Mouse (Mus musculus) myocyte (in vitro differentiated cells): ENCODE results near the gene Esrrg. TPM values are rescaled to one million over a fixed set of nuclear protein-coding genes. Genes with fewer than 3 reads are reported as not detected.

Experiments used
- H3K27me3 ChIP-seq: one replicate; pipeline ENCODE4 v1.6.1; 2011; ENCODE audit not compliant: control insufficient read depth, insufficient read depth, insufficient read length
- H3K36me3 ChIP-seq: one replicate; pipeline ENCODE4 v1.6.1; 2011; ENCODE audit not compliant: control insufficient read depth, insufficient read depth
- H3K4me2 ChIP-seq: one replicate; pipeline ENCODE4 v1.6.1; 2011; ENCODE audit warnings: low read depth, control low read depth
- H3K4me3 ChIP-seq: one replicate; pipeline ENCODE4 v1.5.1; 2011; ENCODE audit warnings: mild to moderate bottlenecking, control low read depth, moderate library complexity
- H3K79me2 ChIP-seq: one replicate; pipeline ENCODE4 v1.6.1; 2011; ENCODE audit not compliant: control insufficient read depth, insufficient read depth
- H3ac ChIP-seq: one replicate; pipeline ENCODE4 v1.6.1; 2011; ENCODE audit not compliant: control insufficient read depth, insufficient read length
- CEBPB ChIP-seq: IDR thresholded peaks from 2 replicates; pipeline ENCODE4 v1.6.1; 2011; ENCODE audit warnings: mild to moderate bottlenecking, moderate library complexity; ENCODE audit not compliant: poor library complexity, insufficient read depth, severe bottlenecking
- E2F4 ChIP-seq: IDR thresholded peaks from one replicate; pipeline ENCODE4 v1.6.1; 2011; ENCODE audit warnings: mild to moderate bottlenecking, control low read depth, moderate library complexity; ENCODE audit not compliant: insufficient read depth
- MAX ChIP-seq: IDR thresholded peaks from one replicate; pipeline ENCODE4 v1.6.1; 2011; ENCODE audit warnings: low read depth, mild to moderate bottlenecking, control low read depth
- MYOD1 ChIP-seq, 3 experiments: IDR thresholded peaks; one replicate each; pipeline ENCODE4 v1.6.1; 2011; ENCODE audit warnings: control low read depth in 2 of 3, low read depth in 2 of 3, mild to moderate bottlenecking in 2 of 3, moderate library complexity in 1 of 3; ENCODE audit not compliant: insufficient read length in 2 of 3, control insufficient read depth in 1 of 3
- MYOG ChIP-seq, 3 experiments: IDR thresholded peaks; one replicate each; pipeline ENCODE4 v1.6.1; 2011; ENCODE audit warnings: control low read depth in 2 of 3, low read depth in 2 of 3, mild to moderate bottlenecking in 2 of 3; ENCODE audit not compliant: insufficient read length in 2 of 3, control insufficient read depth in 1 of 3, insufficient read depth in 1 of 3
- POLR2A ChIP-seq: IDR thresholded peaks from one replicate; pipeline ENCODE4 v1.6.1; 2011; ENCODE audit warnings: low read depth, mild to moderate bottlenecking, control low read depth, moderate library complexity; ENCODE audit not compliant: insufficient read length
- POLR2AphosphoS2 ChIP-seq: IDR thresholded peaks from one replicate; pipeline ENCODE4 v1.6.1; 2011; ENCODE audit warnings: low read depth, control low read depth; ENCODE audit not compliant: insufficient read length
- REST ChIP-seq: IDR thresholded peaks from one replicate; pipeline ENCODE4 v1.6.1; 2011; ENCODE audit warnings: mild to moderate bottlenecking, control low read depth, moderate library complexity; ENCODE audit not compliant: insufficient read depth, insufficient read length
- SRF ChIP-seq: IDR thresholded peaks from one replicate; pipeline ENCODE4 v1.6.1; 2011; ENCODE audit warnings: low read depth; ENCODE audit not compliant: control insufficient read depth, insufficient read length
- TCF12 ChIP-seq: IDR thresholded peaks from one replicate; pipeline ENCODE4 v1.6.1; 2011; ENCODE audit warnings: mild to moderate bottlenecking, control low read depth; ENCODE audit not compliant: poor library complexity, insufficient read depth, severe bottlenecking
- TCF3 ChIP-seq: IDR thresholded peaks from one replicate; pipeline ENCODE4 v1.6.1; 2011; ENCODE audit warnings: low read depth, control low read depth; ENCODE audit not compliant: insufficient read length
- USF1 ChIP-seq: IDR thresholded peaks from one replicate; pipeline ENCODE4 v1.6.1; 2011; ENCODE audit warnings: low read depth, mild to moderate bottlenecking, control low read depth, moderate library complexity
- polyA plus RNA-seq: library from polyadenylated mRNA; unstranded; fragments of >200 nt; fragmentation: generic; extraction: Trizol; gene quantifications from one replicate; pipeline ENCODE4 v1.2.1, GENCODE M21; 2012; ENCODE audit warnings: missing spikeins

Gene Esrrg
- polyA plus RNA-seq, 1 experiment = 0.20 TPM

DNA sequence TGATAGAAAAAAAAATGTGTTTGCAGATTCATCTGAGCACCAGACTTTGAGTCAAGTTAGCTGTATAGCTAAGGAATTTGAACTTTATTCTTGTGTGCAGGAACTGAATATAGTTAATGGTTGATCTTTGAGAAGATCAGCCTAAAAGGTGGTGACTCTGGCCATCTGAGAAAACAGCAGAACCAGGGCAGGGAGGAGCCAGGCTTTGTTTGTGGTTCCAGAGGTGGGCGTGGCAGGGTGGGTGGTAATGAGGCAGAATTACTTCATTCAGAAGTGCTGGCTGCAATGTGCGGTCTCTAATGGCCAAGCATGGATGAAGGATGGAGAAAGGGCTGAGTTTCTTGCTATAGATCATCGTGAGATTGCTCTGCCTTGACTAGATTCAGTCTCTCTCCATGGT is 224.3 kb downstream of the Esrrg start:
- no peaks in the 10 kb centered on the region for H3K27me3 ChIP-seq
- no peaks in the 10 kb centered on the region for H3K36me3 ChIP-seq
- H3K4me2 ChIP-seq = peak overlapping the region; percentile 39
- no peak for TF ChIP-seq MYOD1 (IDR thresholded peaks at IDR 0.05; ENCODE audit: control insufficient read depth in 1 of 3, insufficient read length in 2 of 3, low read depth in 2 of 3)
- no peak for TF ChIP-seq TCF12
- TF ChIP-seq REST = no peak
- TF ChIP-seq CEBPB = no peak
- no peak for TF ChIP-seq TCF3
- TF ChIP-seq POLR2AphosphoS2 = no peak
- TF ChIP-seq USF1 = no peak
- no peak for TF ChIP-seq E2F4
- TF ChIP-seq MYOG (IDR thresholded peaks at IDR 0.05; ENCODE audit: control insufficient read depth in 1 of 3, insufficient read depth in 1 of 3, insufficient read length in 2 of 3, low read depth in 2 of 3) = no peak
- no peak for TF ChIP-seq POLR2A
- TF ChIP-seq MAX = no peak
- no peak for TF ChIP-seq SRF
- H3K4me3 ChIP-seq = no peak overlapping the region
- no peaks in the 10 kb centered on the region for H3K79me2 ChIP-seq
- no peak overlapping the region for H3ac ChIP-seq

DNA sequence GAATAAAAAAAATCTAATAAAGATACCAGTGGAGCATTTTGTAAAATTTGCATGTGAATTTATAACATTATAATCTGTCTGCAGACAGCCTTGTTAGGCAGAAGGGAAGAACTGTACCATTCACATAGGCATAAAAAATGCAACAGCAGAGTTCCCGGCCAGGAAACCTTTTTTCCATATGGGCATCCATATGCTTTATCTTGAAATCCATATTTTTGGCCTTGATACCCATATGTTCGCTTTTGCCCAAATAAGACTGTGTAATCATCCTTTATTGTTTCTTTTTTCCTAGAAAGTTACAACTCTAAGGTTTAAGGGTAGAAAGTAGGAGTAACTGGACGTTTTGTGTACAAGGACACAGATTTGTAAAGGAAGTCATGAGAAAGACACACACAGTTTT is 226.0 kb downstream of the Esrrg start:
- H3ac ChIP-seq = no peak overlapping the region

DNA sequence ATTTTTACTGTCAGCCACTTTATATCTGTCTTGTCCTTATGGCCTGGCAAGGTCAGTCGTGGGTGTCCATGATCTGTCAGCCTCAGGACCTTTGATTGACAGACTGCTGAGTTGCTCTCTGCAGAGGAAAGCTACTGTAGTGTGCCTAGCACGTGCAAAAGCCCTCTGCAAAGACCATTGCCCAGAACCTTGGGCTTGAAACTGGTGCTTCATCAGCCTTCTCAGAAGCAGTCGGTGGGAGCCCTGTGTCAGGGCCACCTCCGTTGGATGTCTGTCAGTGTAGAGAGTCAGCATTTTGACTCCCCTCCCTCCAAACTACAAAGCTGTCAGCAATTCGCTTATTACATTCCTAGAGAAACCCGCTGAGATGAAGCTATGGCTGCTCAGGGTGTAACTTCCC is 227.8 kb downstream of the Esrrg start:
- no peak for TF ChIP-seq SRF
- TF ChIP-seq MYOG (IDR thresholded peaks at IDR 0.05; ENCODE audit: control insufficient read depth in 1 of 3, insufficient read depth in 1 of 3, insufficient read length in 2 of 3, low read depth in 2 of 3) = no peak
- no peak for TF ChIP-seq TCF12
- TF ChIP-seq REST = no peak
- no peak for TF ChIP-seq MAX
- TF ChIP-seq POLR2A = no peak
- no peak for TF ChIP-seq E2F4
- TF ChIP-seq TCF3 = no peak
- TF ChIP-seq USF1 = no peak
- Histone ChIP-seq H3ac (no peak overlapping the region), H3K36me3 (no peaks in the 10 kb centered on the region), H3K79me2 (no peaks in the 10 kb centered on the region), H3K27me3 (no peaks in the 10 kb centered on the region), H3K4me2 (peak overlapping the region; percentile 52), H3K4me3 (no peak overlapping the region)

More for the DNA sequence above, 226.0 kb downstream of the Esrrg start:
- no peak overlapping the region for H3K4me3 ChIP-seq
- no peak overlapping the region for H3K4me2 ChIP-seq
- no peaks in the 10 kb centered on the region for H3K79me2 ChIP-seq
- H3K27me3 ChIP-seq = no peaks in the 10 kb centered on the region
- no peak for TF ChIP-seq E2F4
- no peak for TF ChIP-seq MYOG (IDR thresholded peaks at IDR 0.05; ENCODE audit: control insufficient read depth in 1 of 3, insufficient read depth in 1 of 3, insufficient read length in 2 of 3, low read depth in 2 of 3)
- no peak for TF ChIP-seq CEBPB
- TF ChIP-seq POLR2AphosphoS2 = no peak
- no peak for TF ChIP-seq USF1
- TF ChIP-seq SRF = no peak
- no peak for TF ChIP-seq TCF3
- TF ChIP-seq POLR2A = no peak
- no peak for TF ChIP-seq MYOD1 (IDR thresholded peaks at IDR 0.05; ENCODE audit: control insufficient read depth in 1 of 3, insufficient read length in 2 of 3, low read depth in 2 of 3)
- no peak for TF ChIP-seq MAX
- TF ChIP-seq REST = no peak
- no peaks in the 10 kb centered on the region for H3K36me3 ChIP-seq

DNA sequence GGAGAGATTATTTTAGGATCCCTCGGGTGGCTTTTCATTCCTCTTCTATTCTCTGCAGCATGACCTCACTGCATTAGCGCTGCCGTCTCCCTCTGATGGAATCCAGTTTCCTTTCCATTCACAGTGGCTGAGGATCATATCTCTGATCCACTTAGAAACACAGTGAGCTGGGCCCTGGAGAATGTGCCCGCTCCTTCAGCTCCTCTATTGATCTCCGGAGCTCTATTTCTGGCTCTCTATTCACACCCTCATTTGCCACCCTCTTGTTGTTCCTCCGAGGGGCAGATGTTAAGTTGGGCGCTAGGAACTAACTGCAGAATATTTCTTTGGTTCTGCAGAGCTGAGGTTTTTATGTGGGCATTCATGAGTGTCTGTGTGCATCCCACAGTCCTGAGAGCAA is 228.3 kb downstream of the Esrrg start:
- Histone ChIP-seq H3K4me3 (no peak overlapping the region), H3K36me3 (no peaks in the 10 kb centered on the region), H3K27me3 (no peaks in the 10 kb centered on the region), H3ac (no peak overlapping the region), H3K4me2 (peak overlapping the region; percentile 60), H3K79me2 (no peaks in the 10 kb centered on the region)
- TF ChIP-seq TCF12 (no peak), CEBPB (no peak)

DNA sequence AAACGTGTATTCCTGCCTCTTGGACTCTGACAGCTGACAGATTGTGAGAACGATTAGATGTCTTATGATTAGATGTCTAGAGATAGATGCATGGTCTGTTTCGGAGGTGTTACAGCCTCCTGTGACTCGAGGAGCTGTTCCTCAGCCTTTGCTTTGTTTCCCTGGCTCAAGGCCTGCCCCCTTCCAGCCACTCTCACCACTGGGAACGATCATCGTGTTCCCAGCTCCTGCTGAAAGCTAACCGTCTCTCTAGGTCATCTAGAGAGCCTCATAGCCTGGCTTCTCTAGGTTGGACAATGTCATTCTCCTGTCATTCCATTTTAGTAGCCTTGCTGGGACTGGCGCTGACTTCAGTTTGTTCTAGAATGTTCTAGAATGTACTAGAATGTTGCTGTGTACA is 233.0 kb downstream of the Esrrg start:
- no peak overlapping the region for H3K4me3 ChIP-seq
- H3K79me2 ChIP-seq = no peaks in the 10 kb centered on the region
- no peak overlapping the region for H3K4me2 ChIP-seq
- H3K36me3 ChIP-seq = no peaks in the 10 kb centered on the region
- no peaks in the 10 kb centered on the region for H3K27me3 ChIP-seq
- TF ChIP-seq SRF = no peak
- TF ChIP-seq TCF12 = no peak
- no peak for TF ChIP-seq REST
- TF ChIP-seq MYOG (IDR thresholded peaks at IDR 0.05; ENCODE audit: control insufficient read depth in 1 of 3, insufficient read depth in 1 of 3, insufficient read length in 2 of 3, low read depth in 2 of 3) = no peak
- TF ChIP-seq POLR2AphosphoS2 = no peak
- TF ChIP-seq TCF3 = no peak
- TF ChIP-seq MAX = no peak
- TF ChIP-seq MYOD1 (IDR thresholded peaks at IDR 0.05; ENCODE audit: control insufficient read depth in 1 of 3, insufficient read length in 2 of 3, low read depth in 2 of 3) = no peak
- TF ChIP-seq E2F4 = no peak
- TF ChIP-seq USF1 = no peak
- no peak for TF ChIP-seq CEBPB
- no peak for TF ChIP-seq POLR2A
- H3ac ChIP-seq = no peak overlapping the region
